Mouse (Mus musculus) frontal cortex, adult (tissue): ENCODE measurements around the gene Dock3.

Experiments used
- ATAC-seq: cut with Nextera tagmentation; 2 replicates; pipeline ENCODE4 v1.9.2; 2017; ENCODE audit warnings: mild to moderate bottlenecking, moderate library complexity, mixed read lengths; ENCODE audit not compliant: low TSS enrichment

The Dock3 gene

GRCm38 (mm10) chr9:107231539-107232139, at the start of gene Dock3:
TSS of gene Dock3 (minus strand) at chr9:107231909.
- peak; percentile 76 for ATAC-seq

- no peak for ATAC-seq
Observed at GRCm38 (mm10) chr9:107280322-107281027, 48.8 kb upstream of the Dock3 start.

- no peak for ATAC-seq
Observed at GRCm38 (mm10) chr9:107279378-107280321, 47.9 kb upstream of the Dock3 start.

- 0 out of 2 replicates have a peak, but pooled peaks have one; percentile 25 for ATAC-seq
Observed at GRCm38 (mm10) chr9:107278527-107279377, 47.0 kb upstream of the Dock3 start.

- ATAC-seq = peak; percentile 87
Observed at GRCm38 (mm10) chr9:107278126-107278525, 46.4 kb upstream of the Dock3 start.

- no peak for ATAC-seq
Observed at GRCm38 (mm10) chr9:107277603-107278002, 45.9 kb upstream of the Dock3 start.

- ATAC-seq = no peak
Observed at GRCm38 (mm10) chr9:107275710-107276109, 44.0 kb upstream of the Dock3 start.

- ATAC-seq = no peak
Observed at GRCm38 (mm10) chr9:107274751-107275150, 43.0 kb upstream of the Dock3 start.

GRCm38 (mm10) chr9:107273184-107273583, 41.5 kb upstream of the Dock3 start:
- ATAC-seq = no peak

- ATAC-seq = no peak
Observed at GRCm38 (mm10) chr9:107272284-107272683, 40.6 kb upstream of the Dock3 start.

- no peak for ATAC-seq
Observed at GRCm38 (mm10) chr9:107271177-107271938, 39.6 kb upstream of the Dock3 start.

- no peak for ATAC-seq
Observed at GRCm38 (mm10) chr9:107269772-107270171, 38.1 kb upstream of the Dock3 start.

- no peak for ATAC-seq
Observed at GRCm38 (mm10) chr9:107267721-107268402, 36.2 kb upstream of the Dock3 start.

- ATAC-seq = no peak
Observed at GRCm38 (mm10) chr9:107267028-107267427, 35.3 kb upstream of the Dock3 start.

- no peak for ATAC-seq
Observed at GRCm38 (mm10) chr9:107264731-107265130, 33.0 kb upstream of the Dock3 start.

- ATAC-seq = no peak
Observed at GRCm38 (mm10) chr9:107263912-107264311, 32.2 kb upstream of the Dock3 start.

GRCm38 (mm10) chr9:107262375-107262774, 30.7 kb upstream of the Dock3 start:
- no peak for ATAC-seq

GRCm38 (mm10) chr9:107261792-107262191, 30.1 kb upstream of the Dock3 start:
- ATAC-seq = no peak

GRCm38 (mm10) chr9:107260836-107261235, 29.1 kb upstream of the Dock3 start:
- peak; percentile 15; the same call in 1 of the 2 replicates for ATAC-seq

GRCm38 (mm10) chr9:107260429-107260828, 28.7 kb upstream of the Dock3 start:
- peak; percentile 1; the same call in 1 of the 2 replicates for ATAC-seq
